Comparison of ENCODE assay signal across 21 mouse cellular contexts in genomic region chr5:116994508-116994907, GRCm38 (mm10).
DNase-seq lines count a peak whose midpoint lies in the region; ATAC-seq and TF ChIP-seq lines count a peak whose summit lies in the region.
"Had no signal": no experiment of that assay in that cellular context is flagged by ENCODE, and none has a peak within 500 bp of the region (broad histone marks: within the 10 kb centered on the region; RNA-seq: fewer than 3 reads in every experiment).

No protein-coding gene starts in this region.

- H3K27me3 ChIP-seq in midbrain, postnatal 0 days (ENCODE audit: insufficient read depth, low read length) = no peaks in the 10 kb centered on the region
- H3K27me3 ChIP-seq in midbrain, embryonic 11.5 days (ENCODE audit: control insufficient read depth, insufficient read depth, low read length) = no peaks in the 10 kb centered on the region
- H3K27me3 ChIP-seq: CH12.LX, Patski had no signal

- DNase-seq in cerebellum, adult 9-10 months = peak; percentile 64
- no peak for DNase-seq in cerebellum, postnatal 36 days
- DNase-seq in midbrain, postnatal 0 days (ENCODE audit: low spot score) = peak; percentile 16
- DNase-seq in midbrain, embryonic 11.5 days (ENCODE audit: low spot score, missing footprints) = no peak
- peak; percentile 69 for DNase-seq in brain, adult 2 months (ENCODE audit: low read depth, low spot score)
- no peak for DNase-seq in T-cell, adult 2 months (ENCODE audit: low spot score)
- DNase-seq: adrenal gland, adult 2 months; adrenal gland, adult 8-10 months; adrenal gland, postnatal 10 days; adrenal gland, postnatal 14 days; adrenal gland, postnatal 25 days; adrenal gland, postnatal 36 days; B cell, adult 2 months; cerebellum, adult 11 months; cerebellum, adult 11-12 months; cerebellum, adult 8-10 months had no signal

- TF ChIP-seq CTCF in midbrain, postnatal 0 days (IDR thresholded peaks at IDR 0.05) = no peak

- no peak for ATAC-seq in midbrain, postnatal 0 days (ENCODE audit: low FRiP score)
- ATAC-seq in midbrain, embryonic 11.5 days (ENCODE audit: low FRiP score) = no peak
- ATAC-seq: activated CD4-positive, CD25-positive, alpha-beta regulatory T cell, adult 4 months; CD4-positive, CD25-positive, alpha-beta regulatory T cell, adult 4 months; Patski had no signal

- 67% methylated on average over 5 of the region's 5 CpGs for WGBS in midbrain, postnatal 0 days
- WGBS in midbrain, embryonic 11.5 days = 78% methylated on average over 5 of the region's 5 CpGs

- no peaks in the 10 kb centered on the region for H3K9me3 ChIP-seq in midbrain, postnatal 0 days (ENCODE audit: low read length)
- no peaks in the 10 kb centered on the region for H3K9me3 ChIP-seq in midbrain, embryonic 11.5 days (ENCODE audit: control insufficient read depth, low read length)

- no peak overlapping the region for H3K4me3 ChIP-seq in midbrain, postnatal 0 days (ENCODE audit: low read depth, low read length)
- H3K4me3 ChIP-seq in midbrain, embryonic 11.5 days (ENCODE audit: low read depth, low read length) = no peak overlapping the region

- H3K36me3 ChIP-seq in midbrain, postnatal 0 days (ENCODE audit: insufficient read depth, low read length) = no peaks in the 10 kb centered on the region
- no peaks in the 10 kb centered on the region for H3K36me3 ChIP-seq in midbrain, embryonic 11.5 days (ENCODE audit: control insufficient read depth, insufficient read depth, low read length)
- H3K36me3 ChIP-seq: G1E had no signal

- no peaks in the 10 kb centered on the region for H3K4me1 ChIP-seq in midbrain, postnatal 0 days (ENCODE audit: insufficient read depth, low read length)
- no peaks in the 10 kb centered on the region for H3K4me1 ChIP-seq in midbrain, embryonic 11.5 days (ENCODE audit: control insufficient read depth, insufficient read depth, low read length)

- H3K27ac ChIP-seq in midbrain, postnatal 0 days (ENCODE audit: low read depth, low read length) = no peak overlapping the region
- no peak overlapping the region for H3K27ac ChIP-seq in midbrain, embryonic 11.5 days (ENCODE audit: low read depth, low read length)

- no peak overlapping the region for H3K4me2 ChIP-seq in midbrain, postnatal 0 days (ENCODE audit: low read depth, low read length, poor library complexity, severe bottlenecking)
- no peak overlapping the region for H3K4me2 ChIP-seq in midbrain, embryonic 11.5 days

- no peak overlapping the region for H3K9ac ChIP-seq in midbrain, postnatal 0 days (replicated peaks; ENCODE audit: low read length, poor library complexity, severe bottlenecking)
- no peak overlapping the region for H3K9ac ChIP-seq in midbrain, embryonic 11.5 days (ENCODE audit: low read length)

Comparison
In these comparisons a context has a peak if more than half of its experiments do, and no peak if none do; other contexts are left out.
1. DNase-seq: peak in cerebellum, adult 9-10 months (single experiment), midbrain, postnatal 0 days (single experiment) and brain, adult 2 months (single experiment); none in cerebellum, postnatal 36 days (0 of 2), midbrain, embryonic 11.5 days (single experiment) and T-cell, adult 2 months (single experiment).